Mouse (Mus musculus): ENCODE measurements around the gene Gpr132.

Gene Gpr132

DNA sequence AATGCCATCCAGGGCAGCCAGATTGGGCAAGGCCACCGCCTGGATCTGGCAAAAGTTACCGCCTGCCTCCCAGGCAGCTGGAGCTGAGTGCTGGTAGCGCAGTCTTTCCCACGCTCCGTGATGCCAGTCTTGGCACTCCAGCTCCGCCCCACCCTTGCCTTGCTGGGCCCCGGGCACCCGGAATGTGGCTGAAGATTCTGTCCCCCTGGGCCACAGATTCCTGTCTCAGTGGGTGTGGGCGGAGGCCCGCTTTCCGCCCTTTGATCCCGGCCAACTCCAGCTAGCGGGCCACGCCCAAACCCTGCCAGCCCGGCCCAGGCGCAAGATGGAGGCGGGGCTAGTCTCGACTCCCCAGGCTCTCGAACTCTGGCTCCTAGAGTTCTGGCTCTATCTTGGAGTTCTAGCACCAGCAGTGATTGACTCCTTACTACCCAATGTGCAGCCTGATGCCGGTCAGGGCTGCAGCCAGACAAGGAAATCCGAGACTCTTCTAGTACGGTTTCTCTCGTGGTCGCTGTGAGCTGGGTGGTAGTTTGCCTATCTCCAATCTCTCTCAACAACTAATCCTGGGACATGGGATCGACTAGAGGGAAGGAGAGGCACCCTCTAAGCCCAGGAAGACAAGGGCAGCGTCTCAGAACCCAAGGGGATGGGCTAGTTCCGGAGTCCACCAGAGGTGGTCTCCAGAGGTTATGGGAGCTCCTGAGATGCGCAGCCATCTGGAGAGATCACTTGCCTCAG, 8.5 kb upstream of the Gpr132 start:
- peak; percentile 82 for DNase-seq

DNA sequence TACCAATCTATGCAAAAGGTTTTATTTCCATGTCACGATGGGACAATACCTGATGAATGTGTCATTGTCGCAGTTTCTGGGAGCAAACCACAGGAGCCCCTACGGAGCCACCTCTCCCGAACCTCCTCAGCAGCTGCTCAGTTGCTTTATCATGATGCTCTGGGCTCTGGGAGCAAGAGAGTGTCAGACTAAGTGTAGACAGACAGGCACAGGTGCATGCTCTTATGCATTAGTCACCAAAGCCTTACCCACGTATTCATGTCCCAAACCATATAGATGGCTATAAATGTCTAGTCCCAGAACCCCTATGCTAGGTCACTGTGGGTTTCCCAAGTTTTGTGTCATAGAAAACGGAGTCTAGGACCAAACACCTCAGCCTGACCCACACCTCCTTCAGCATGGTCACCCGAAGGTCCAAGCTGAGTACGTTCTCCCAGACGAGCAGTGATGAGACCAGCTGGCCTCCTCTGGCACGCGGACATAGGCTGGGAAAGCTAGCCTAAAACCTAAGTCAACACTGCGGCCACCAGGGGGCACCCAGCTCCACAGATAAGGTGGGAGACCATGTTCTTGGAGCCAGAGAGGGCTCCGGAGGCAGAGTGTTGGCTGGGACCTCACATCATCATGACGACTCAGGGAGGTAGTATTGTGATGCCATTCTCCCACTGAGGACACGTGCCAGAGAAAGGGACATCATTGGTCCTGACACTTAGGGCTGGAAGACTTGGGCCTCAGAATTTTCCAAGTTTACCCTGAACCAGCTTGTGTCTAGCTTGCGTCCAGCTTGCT, 7.4 kb upstream of the Gpr132 start:
- DNase-seq: peak; percentile 97

DNA sequence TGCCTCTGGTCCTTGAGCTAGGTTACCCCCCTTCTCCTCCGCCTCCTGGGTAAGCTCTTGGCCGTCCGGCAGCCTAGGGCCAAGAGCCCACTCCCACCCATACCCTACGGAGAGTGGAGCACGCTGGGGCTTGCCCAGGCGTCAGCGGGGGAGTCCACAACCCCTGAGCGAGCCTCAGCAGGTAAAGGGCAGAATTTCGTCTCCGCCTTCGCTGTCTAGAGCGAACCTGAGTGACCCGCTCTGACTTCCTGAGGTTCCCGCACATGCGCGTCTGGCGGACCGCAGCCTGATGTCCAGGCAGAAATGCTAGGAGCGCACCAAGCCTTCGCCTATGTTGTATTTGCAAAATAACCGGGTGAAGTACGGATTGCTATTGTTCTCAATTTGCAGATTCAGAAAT, 6.2 kb upstream of the Gpr132 start:
- no peak for DNase-seq

DNA sequence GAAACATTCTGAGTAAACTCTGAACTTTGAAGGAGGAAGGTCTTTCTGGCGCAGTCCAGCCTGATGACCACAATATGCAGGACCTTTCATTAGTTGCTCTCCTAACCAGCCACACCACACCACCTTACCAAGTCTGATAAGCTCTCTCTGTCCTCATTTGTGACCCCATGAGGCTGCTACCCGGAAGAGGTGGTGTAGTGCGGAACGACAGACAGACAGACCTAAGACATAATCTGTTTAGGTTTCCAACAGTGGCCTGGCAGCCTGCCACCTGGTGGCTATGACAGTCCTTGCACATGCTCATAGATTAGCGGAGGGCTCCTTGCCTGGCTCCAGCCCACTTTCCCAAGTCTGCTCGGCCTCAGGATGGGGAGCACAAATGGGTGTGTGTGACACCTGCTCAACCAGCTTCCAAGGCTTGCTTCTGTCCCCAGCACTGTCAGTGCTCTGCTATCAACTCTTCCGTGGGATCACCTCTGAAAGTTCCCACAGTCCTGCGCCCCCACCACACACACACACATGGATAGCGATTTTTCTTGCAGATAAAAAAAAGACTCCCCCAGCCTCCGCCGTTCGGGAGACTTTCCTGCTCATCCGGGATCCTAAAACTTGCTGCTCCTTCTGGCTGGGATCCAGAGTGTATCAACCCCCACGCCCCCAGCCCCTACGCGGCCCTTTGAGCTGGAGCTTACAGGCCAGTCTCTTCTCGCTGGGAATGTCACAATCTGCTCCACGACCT, 5.6 kb upstream of the Gpr132 start:
- peak; percentile 88 for DNase-seq

DNA sequence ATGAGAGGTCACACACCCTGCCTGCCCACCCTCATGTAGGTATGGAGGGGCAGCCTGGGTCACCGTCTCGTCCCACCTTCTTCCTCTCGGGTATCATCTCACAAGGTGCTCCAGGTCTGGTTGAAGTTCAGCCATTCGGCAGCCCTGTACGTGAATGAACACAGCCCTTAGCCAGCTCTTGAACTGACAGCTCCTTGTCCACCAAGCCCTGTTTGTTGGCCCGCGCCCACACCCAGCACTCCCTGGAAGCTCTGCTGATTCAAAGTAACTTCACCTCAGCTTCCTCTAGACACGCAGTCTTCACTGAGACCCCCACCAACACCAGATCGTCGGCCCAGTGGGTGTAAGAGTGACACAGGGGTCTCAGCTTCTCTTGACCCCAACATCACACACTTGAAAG, 5.0 kb upstream of the Gpr132 start:
- no peak for DNase-seq

DNA sequence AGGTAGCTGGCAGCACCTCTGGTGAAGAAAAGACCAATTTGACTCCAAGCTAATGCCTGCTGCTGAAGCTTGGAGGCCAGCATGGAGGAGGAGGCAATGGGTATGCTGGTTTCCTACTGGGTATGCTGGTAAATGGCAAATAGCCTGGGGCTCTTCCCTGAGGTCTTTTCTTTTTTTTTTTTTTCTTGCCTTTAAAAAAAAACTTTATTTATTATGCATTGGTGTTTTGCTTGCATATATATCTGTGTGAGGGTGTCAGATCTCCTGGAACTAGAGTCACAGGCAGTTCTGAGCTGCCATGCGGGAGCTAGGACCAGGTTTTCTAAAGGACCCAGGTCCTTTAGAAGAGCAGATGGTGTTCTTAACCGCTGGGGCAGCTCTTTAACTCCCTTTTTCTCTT, 3.2 kb upstream of the Gpr132 start:
- DNase-seq: no peak

DNA sequence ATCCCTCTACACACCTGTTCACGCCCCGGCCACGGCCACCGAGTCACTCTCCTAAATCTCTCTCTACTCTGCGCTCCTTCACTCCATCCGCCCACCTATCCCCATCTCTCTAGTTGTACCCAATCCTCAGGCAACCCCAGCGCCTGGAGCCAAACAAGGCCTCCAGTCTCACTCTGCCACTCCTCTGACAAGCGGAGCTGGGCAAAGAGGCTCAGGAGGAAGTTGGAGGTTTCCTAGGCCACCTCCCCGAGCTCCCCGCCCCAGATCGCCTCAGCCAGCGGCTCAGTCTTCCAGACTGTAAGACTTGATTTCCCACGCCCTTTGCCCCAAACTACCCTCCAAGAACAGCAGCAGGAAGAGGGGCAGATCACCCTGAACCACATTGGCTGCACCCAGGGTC, 2.7 kb upstream of the Gpr132 start:
- DNase-seq: no peak

DNA sequence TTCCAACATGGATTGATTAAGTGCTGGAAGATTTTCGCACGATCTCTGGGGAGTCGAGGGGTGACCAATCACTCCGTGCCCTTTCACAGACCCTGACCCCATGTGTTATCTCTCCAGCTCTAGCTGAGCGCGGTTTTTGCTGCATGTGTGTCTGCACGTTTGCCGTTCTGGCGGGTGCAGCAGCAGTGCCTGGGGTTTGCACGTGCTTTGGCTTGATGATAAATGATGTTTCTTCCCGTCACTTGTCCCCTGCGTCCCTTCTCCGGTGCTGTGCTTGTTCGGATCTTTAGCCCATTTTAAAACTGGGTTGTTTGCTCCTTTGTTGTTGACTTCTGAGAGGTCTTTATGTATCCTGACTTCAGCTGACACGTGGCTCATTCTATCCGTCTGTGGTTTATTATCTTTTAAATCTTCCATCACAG, 1.8 kb upstream of the Gpr132 start:
- peak; percentile 40 for DNase-seq

DNA sequence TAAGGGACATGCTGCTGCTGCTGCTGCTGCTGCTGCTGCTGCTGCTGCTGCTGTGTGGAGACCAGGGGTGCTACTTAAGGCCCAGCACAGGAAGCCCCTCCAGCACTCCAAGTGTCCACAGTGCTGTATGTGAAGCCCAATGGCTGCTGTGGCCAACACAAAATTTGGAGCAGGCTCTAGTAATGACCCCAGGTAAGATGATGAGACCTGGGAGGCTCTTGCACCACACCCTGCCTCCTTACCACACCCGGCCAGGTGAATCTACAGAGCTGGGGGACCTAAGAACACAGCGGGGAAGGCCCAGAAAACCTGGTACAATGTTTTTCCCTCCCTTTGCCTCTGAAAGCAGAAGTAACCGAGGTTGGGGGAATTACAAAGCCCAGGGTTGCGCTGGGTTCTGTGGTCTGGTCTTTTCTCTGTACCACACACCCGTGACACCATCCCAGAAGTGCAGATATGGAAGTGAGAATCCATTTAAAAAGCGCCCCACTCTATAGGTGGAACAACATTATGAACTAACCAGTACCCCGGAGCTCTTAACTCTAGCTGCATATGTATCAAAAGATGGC, 838 bp downstream of the Gpr132 start:
- no peak for DNase-seq

DNA sequence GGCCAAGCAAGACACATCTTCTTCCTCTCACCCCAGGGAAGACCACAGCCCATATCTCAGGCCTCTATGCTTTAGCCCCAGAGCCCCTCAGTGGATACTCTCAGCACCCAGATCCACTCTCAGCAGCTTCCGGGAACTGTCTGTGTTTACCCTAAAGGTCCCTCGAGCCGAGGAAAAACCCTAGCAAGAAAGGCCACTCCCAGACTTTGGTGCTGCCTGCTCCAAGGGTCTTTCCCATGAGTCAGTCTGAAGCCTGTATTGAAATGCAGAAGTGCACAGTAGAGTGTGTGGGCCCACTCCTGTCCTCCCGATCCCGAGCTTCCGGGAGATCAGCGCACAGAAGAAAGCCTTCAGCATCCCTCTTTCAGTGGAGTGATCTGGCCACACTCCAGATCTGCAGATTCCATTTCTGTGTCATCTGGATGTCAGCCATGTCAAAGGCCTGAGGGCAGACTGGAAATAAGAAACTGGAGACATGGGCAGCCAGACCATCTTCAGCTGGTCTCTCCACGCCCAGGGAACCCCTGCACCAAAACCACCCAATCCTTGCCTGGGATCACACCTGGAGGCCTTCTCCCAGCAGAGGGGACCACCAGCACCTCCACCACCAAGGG, 1.5 kb downstream of the Gpr132 start:
- peak; percentile 62 for DNase-seq

DNA sequence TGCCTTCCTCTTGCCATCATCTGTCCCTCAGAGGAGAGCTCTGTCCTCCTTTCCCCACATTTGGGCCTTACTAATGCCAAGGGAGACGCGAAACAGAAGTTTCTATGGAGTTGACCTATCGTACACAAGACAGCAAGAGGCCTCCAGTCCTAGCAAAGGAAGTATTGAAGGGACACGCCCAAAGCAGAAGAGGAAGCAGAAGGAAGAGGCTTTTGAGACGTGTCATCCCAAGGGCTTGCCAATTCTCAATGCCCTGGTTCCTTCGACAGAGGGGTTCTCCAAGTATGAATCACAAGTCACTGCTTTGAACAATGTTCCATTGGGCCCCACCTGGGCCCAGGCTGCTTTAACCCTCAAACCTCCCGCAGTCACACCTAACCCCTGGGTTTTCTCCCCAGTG, 3.2 kb downstream of the Gpr132 start:
- DNase-seq: no peak

DNA sequence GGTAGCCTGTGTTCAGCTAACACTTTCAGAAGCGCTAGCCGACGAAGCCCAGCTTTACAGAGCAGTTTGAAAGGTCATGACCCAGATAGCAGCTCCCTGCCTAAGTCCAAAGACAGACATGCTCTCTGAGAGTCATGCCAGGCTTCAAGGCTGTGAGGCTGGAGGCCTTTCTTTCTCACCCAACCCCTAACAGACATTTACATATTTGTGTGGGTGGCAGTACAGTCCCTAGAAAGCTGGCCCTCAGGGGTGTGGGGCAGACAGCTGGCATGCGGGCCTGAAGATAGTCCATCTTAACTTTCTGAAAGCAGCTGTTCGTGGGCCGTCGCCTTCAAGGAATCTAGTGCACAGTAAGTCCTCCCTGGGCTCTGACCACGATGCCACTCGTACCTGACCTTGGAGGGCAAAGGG, 6.1 kb downstream of the Gpr132 start:
- no peak for DNase-seq

DNA sequence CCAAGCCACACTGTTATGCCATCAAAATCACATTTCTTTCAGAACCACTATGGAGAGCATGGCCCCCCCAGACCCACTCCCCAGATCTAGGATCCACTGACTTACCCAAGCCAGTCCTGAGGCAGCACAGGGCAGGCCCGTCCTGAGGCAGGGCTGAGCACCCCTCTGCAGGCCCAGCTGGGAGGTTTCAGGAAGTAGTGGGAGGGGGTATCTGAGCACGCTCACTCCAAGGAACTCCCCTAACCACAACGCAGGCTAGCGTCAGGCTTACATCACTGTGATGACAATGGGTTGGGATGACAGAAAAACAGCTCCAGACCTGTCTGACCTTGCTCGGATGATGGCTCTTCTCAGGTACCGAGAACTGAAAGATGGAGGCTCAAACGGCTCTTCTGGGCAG, 7.3 kb downstream of the Gpr132 start:
- peak; percentile 13 for DNase-seq

DNA sequence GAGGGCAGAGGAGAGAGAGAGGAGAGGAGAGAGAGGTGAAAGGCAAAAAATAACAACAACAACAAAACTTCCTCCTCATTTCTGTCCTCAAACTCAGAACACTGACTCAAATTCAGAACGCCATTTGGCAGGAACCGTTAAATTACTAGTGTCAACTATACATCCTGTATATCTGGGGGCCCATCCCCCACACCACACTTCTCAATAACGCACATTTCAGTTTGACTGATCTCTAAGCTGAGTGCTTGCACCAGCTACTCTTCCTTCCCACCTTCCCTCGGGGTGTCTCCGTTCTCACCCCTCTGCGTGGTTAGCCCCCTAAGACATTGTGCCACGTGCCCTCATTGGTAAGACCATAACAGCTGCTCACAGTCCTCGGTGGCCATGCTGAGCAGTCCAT, 8.1 kb downstream of the Gpr132 start:
- DNase-seq: peak; percentile 16

DNA sequence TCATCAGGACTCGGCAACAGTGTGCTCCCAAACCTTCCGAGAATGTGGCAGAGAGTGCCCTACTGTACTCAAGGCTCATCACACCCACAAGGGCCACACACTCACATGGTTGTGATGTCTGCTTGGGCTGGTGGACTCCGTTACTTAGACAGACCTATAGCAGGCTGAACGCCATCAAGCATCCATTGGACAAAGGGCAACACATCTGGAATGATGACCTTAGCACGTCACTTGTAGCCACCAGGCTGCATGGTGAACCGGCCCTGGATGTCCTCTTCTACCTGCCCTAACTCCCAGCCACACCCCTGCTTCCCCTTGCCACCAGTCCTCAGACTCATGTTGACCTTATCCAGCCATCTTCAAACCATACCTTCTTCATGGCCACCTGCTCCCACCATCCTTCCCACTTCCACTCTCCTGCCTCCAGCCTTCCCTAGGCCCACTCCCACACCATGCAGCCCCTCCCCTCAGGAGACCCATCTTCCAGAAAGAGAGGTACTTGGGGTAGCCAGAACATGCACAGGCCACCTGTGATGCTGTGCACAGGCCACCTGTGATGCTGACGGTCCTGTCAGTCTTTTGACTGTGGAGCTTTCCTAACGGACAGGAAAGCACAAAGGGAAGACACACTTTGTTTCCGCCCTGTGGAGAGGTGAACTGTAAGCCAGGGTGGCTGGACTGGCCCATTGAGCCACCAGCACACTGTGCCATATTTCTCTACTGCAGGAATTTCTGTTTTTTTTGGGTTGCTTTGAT, 9.3 kb downstream of the Gpr132 start:
- DNase-seq: peak; percentile 2

DNA sequence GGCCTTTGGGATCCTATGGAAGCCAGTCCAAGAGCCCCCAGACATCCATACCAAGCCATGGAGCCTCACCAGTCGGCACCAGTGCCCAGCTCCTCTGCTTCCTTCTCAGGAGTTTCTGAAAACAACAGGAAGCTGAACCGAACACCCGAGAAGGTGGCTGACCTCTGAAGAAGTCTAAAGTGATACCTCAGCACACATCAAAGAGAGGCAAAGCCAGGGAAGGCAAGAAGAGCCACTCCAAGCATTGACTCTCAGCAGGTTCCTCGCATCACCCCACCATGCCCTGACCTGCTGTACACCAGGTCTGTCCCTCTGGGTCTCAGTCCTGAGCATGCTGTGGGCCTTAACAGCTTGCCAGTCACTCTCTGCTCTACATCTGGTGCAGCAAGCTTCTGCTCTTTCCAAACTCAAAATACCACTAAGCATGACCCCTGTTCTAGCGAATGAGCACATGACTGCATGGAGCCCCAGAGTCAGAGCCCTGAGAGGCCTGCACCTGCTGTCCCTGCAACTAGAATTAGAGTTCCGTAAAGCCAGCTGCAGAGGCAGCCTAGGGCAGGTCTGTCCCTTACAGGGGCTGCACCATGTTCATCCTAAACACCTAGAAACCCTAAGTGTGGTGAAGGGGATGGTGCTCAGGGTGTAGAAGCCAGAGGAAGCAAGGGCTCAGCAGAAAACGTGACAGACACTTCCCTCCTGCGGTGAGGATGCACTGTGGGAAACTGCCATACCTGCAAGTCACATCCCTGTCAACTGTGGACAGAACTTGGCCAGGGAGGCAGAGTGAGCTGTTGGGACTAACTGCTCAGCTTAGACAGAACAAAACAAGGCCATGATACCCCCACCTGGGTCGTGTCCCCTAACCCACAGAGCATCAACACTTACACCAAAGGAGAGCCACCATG, 10.8 kb downstream of the Gpr132 start:
- peak; percentile 3 for DNase-seq

DNA sequence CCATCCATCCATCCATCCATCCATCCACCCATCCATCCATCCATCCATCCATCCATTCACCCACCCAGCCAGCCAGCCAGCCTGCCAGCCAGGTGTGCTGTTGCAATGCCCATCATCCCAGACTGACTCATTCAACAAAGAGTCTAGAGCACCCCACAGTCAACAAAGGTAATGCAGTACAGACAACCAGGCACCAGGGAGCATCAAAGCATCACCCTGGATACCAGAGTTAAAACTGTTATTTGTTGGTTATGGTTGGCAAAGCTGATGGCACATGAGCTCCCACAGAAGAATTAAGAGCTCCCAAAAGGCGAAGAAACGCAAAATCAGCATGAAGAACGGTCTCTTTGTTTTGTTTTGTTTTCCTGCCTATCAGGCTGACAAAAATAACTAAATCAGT, 11.7 kb downstream of the Gpr132 start:
- DNase-seq: peak; percentile 3

DNA sequence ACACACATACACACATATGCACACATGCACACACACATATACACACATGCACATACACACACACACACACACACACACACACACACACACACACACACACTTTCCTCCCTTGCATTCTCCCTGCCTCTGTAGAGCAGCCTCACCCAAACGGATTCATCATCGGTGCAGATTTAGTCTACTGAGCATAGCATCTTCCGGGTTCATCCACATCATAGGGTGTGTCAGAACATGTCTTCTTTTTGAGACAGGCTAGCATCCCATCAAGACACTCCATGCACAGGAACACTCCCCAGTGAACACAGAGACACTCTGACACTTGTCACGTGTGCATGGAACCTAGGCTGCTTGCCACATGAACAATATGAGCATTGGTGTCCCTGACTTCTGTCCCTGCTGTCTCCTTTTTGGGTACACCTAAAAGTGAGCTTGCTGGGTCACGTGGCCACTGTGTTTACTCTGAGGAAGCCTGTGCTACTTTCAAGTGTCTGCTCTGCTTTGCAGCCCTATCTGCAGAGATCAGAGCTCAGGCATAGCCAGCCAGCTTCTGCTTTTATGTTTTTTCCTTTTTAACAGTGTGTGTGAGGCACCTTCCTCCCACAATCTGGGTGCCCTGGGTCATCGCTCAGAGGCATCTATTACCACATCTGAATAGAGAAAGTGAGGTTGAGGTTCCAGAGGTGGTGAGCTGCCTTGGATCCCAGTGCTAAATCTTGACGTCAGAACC, 13.3 kb downstream of the Gpr132 start:
- peak; percentile 3 for DNase-seq

DNA sequence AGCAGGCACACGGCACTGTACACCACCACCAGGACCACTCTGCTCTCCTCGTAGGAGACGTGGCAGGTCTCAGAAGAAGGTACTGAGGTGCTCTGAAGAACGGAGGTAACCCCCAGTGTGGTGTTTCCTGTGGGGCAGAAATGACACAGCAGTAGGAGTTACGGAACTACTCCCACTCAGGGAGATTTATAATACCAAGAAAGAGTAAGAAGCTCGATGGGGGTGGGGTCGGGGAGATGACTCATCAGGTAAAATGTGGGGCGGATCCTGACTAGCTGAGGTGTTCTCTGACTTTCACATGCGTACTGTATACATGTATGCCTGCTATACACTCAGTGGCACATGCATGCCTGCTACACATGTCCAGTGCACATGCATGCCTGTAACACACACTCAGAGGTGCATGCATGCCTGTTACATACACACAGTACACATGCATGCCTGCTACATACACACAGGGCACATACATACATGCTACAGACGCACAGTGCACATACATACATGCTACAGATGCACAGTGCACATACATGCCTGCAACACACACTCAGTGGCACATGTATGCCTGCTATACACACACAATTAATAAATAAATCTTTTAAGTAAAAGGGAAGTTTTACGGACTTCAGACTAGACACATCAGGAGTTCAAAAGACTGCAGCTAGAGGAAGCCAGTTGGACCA, 14.8 kb downstream of the Gpr132 start:
- DNase-seq: peak; percentile 3

DNA sequence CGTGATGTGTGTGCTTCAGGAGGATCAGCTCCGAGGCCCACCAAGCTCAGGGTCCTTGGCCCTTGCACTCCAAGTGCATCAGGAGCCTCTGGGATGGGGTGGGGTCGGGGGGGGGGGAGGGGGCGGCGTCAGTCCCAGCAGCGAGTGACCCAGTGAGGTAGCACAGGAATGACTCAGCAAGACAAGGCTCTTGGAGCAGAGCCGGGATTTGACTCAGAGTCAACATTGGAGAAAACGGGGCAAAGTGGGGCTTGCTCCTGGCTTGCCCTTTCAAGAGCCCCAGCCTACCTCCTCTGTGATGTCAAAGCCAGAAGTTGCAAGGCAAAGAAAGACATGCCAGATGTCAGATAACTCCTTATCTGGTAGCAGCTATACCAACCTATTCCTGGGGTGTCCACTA, 16.9 kb downstream of the Gpr132 start:
- no peak for DNase-seq
